Mouse (Mus musculus): Measurements from ENCODE around the gene Zscan5b.
"Not testable (repeated sequence)": the region's sequence is repeated elsewhere in the genome, so short reads cannot be mapped to it uniquely, and the experiment has no call there.

Gene Zscan5b

DNA sequence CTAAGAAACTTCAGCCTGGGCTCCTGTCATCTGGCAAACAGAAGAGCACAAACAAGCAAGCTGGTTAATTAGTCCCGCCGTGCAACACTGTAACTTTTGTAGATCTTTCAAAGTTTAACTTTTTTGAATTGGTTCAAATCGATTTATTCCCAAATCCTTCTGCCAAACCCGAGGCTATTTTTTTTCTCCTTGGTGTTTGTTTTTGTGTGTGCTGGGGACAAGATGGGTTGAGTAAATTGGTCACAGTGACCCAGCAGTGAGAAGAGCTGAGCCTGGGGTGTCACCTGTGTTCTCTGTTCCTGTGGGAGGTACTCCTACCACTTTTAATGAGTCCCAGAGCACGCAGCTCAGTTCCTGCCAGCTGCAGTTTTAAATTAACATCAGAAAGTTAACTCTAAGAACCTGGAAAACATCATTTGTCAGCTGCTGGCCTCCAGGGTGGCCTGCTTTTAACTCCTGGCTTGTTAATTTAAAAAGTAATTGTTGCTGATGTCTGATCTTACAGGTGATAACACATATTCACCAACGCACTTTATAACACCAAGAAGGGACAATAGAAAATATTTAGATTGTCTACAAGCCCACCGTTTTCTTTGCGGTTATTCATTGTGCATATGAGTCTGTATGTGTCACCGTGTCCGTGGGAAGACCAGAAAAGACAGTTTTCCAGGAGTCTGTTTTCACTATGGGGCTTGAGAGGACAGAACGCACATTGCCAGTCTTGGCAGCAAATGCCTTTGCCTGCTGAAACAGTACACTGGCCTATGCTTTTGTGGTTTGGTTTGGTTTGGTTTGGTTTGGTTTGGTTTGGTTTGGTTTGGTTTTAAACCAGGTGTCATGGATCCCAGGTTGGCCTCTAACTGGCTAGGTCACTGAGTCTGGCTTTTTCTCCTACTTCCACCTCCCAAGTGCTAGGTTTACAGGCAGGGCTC is 22.5 kb downstream of the Zscan5b start:
- DNase-seq (ENCODE audit: low read depth, low spot score) = no peak

DNA sequence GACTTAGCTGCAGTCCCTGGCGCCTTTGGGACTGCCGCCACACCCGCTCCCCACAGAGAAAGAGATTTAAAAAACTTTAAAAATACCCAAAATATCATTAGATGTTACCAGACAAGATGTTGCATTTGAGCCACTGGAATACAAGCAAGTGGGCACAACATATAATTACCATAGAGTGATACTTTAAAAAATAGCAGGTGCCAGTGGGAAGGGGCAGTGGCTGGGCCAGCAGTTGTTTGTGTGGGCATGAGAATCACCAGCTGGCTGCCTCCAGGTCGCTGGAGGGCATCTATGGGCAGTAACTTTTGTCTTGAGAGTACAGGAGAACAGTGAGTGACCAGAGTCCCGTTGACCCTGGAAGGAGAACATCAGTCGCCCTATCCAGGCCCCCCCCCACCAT is 30.3 kb downstream of the Zscan5b start, which contains the start of gene Epp13:
TSS of gene Epp13 (plus strand) at position 301 of the 400 bp plus-strand sequence.
- no peak for DNase-seq (ENCODE audit: low read depth, low spot score)

DNA sequence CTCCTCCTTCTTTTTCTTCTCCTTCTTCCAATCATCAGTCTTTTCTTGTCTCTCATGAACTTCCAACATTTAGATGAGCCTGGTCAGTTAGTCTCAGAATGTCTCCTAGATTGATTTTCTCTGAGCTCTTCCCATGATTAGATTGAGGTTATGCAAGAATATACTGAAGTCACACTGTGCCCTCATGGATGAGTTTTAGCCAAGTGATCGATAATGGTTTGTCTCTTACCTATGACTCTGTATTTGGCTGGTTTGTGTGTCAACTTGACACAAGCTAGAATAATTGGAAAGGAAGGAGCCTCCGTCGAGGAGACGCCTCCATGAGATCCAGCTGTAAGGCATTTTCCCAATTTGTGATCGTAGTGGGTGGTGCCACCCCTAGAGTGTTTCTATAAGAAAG is 32.4 kb downstream of the Zscan5b start:
- no peak for DNase-seq (ENCODE audit: low read depth, low spot score)

DNA sequence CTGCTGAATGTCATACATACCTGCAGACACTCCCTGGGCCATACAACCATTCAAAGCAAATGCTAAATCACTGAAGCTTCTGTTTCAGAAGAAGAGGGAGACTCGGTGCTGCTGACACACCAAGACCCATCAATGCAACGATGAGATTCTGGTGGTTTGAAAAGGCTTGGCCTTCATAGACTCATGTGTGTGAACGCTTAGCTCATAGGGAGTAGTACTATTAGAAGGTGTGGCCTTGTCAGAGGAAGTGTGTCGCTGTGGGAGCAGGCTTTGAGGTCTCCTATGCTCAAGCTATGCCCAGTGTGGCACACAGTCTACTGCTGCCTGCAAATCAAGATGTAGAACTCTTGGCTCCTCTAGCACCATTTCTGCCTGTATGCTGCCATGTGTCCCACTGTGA is 35.3 kb downstream of the Zscan5b start:
- DNase-seq (ENCODE audit: low read depth, low spot score) = no peak

DNA sequence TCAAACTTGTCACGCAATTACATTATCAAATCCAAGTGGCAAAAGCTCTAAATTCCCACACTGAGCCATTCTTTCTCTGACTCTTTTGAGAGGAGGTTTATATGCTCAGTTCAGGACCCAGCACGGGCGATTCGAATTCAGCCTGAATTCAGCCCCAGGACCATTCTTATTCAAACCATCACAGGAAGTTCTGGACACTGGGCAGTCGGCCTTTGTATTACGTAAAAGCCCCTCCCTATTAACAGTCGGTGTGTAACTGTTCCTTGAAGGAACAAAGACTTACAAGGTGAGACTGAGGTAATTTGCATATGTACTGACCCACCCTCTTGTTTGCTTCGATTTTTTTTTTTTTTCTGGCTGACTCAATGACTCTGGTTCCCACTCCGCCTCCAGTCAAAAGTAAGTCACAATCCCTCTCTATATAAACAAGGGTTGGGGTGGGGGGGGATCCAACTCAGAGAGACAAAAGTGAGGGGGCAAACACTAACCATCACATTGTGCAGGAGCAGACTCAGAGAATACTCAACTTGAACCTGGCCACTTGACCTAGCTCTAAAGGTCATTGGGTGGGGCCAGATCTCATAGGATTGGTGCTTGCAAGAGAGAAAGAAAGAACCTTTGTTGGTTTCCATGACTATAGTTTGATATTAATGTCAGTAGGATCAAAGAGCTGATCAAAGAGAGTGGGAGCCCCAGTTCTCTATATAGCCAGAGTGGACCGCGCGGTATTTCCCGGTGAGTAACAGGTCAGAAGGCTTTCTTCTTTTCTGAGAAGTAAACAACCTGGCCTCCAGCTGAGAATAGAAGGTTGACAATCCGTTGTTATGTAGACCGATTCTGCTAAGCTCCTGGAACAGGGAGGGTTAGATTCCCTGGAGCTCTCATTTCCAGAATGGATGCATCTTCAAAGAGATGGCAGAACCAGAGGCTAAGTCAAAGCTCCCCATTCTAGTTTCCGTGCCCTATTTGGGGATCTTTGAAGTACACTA is 36.4 kb downstream of the Zscan5b start:
- no peak for DNase-seq (ENCODE audit: low read depth, low spot score)

DNA sequence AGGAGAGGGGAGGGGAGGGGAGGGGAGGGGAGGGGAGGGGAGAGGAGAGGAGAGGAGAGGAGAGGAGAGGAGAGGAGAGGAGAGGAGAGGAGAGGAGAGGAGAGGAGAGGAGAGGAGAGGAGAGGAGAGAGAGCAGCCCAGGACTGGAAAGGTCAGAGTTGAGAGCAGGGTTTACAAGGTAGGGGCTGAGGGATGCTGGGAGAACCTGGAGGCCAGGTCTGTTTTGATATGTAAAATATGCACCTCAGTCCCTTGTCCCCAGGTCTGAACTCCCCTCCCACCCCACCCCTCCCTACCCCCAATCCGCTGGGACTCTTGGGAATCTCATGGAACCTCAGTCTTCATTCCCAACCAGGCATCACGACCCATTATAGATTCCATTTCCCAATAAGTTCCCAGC is 37.9 kb downstream of the Zscan5b start:
- DNase-seq (ENCODE audit: low read depth, low spot score) = not testable (repeated sequence)

DNA sequence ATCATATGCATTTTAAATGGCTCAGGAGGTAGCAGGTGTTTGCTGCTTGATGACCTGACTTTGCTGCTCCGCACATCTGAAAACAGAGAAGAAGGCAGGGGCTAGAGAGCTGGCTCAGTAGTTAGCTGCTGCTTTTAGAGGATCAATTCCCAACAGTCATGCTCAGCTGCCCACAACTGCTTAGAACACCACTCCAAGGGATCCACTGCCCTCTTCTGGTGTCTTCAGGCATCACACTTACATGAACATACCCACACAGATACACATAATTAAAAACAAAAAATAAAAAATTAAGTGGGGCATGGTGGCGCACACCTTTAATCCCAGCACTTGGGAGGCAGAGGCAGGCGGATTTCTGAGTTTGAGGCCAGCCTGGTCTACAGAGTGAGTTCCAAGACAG is 40.0 kb downstream of the Zscan5b start:
- peak; percentile 38 for DNase-seq (ENCODE audit: low read depth, low spot score)

DNA sequence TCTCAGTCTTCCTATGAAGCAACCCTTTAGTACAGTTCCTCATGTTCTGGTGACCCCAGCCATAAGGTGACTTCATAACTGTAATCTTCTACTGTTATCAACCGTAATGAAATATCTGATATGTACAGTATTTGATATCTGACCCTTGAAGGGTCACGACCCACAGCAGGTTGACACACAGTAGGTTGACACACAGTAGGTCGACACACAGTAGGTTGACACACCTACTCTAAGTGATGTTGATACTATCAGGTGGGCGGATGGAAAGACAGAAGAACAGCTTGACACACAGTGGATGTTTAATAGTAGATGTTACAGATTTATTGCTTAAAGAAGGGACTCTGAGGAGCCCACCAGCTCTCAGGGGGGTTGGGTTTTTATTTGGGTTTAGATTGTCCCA is 40.9 kb downstream of the Zscan5b start:
- no peak for DNase-seq (ENCODE audit: low read depth, low spot score)

DNA sequence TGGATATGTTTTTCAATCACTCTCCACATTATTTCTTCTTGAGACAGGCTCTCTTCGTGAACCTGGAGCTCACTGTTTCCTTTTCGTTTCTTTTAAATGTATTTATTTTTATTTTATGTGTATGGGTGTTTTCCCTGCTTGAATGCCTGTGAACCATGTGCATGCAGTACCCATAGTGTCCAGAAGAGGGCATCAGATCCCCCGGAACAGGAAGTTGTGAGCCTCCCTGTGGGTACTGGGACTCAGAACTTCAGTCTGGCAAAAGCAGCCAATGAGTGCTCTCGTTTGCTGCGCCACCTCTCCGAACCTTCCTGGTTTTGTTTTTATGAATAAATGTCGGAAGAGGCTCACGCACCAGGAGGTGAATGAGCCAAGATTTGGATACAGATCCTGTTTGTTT is 43.6 kb downstream of the Zscan5b start:
- peak; percentile 75 for DNase-seq (ENCODE audit: low read depth, low spot score)

DNA sequence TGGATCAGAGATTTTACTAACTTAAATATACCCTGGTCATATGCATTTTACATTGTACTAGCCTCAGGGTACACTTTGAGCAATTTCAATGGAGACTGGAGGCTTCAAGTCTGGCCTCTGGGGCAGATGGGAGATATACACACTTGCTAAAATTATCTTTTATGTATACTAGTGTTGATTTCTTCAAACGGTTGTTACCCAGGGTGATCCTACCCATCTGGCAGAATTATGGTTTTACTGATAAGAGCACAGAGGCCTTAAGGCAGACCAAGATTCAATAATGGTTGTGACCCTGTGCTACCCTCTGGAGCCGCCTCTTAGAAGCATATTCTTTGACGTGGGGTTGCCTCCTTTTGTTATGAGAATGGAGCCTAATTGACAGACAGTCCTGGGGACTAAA is 55.8 kb downstream of the Zscan5b start:
- DNase-seq (ENCODE audit: low read depth, low spot score) = no peak

DNA sequence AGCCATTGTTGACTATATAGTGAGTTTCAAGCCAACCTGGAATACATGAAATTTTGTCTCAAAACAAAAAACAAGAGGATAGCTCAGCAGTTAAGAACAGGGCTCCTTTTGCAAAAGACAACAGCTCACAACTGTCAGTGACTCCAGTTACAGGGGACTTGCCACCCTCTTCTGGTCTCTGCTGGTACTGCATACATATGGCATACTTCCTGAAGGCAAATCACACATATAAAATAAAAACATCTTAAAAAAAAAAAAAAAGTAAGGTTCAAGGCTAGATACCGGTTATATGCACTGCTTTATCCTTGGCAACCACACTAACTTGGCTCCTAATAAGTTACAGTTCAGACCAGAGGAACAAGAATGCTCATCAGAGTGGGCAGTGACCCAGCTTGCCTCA is 60.7 kb downstream of the Zscan5b start:
- peak; percentile 87 for DNase-seq (ENCODE audit: low read depth, low spot score)

DNA sequence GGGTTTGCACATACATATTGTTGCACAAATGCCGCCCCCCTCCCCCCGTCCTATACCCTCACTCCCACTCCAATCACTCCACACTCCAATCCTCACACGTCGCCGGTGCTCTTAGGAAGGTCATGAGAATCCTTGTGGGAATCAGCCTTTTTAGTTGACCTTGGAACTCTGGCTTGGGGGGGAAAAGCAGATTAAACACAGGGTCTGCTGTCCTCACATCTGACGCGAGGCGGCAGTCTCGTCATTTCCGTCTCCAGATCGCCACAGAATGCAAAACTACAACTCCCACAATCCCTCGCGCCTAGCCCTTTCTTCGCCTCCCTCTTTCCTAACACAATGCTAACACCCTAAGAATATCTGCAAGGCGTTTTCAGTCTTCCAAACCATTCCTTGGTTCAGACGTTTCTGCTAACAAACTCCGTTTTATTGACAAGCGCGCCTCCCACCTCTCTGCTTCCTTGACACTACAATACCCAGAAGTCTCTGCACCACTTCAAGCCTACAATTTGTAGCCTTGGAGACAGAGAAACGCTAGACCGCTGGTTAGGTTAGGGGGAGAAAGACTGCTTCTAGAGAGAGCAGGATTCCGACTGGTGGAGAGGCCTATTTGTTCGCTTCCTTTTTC is 61.5 kb downstream of the Zscan5b start:
- DNase-seq (ENCODE audit: low read depth, low spot score) = peak; percentile 94

DNA sequence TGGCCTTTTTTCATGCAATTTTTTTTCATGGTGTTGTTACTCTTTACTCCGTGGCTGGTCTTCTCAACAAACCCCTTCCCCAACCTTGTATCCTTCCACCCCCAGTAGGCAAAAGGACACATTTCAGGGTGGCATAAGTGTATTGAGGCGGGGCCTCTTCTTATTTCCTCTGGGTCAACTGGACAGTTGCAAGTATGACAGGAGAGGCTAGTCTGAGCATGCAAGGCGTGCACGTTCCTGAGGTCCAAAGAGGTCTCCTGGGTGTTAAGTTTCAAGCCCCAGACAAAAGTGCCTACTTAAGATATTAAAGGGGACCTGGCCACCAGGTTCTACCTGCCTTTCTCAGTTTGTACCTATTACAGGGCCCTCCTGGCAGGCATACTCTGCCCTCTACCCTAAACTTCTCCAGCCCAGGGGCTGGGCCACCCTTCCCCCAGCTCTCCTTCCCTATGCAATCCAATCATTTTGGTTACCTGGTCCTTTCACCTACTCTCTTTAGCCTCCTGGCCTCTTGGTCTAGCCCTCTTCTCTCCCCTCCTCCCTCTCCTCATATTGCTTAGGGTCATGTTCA is 62.4 kb downstream of the Zscan5b start:
- DNase-seq (ENCODE audit: low read depth, low spot score) = peak; percentile 14

DNA sequence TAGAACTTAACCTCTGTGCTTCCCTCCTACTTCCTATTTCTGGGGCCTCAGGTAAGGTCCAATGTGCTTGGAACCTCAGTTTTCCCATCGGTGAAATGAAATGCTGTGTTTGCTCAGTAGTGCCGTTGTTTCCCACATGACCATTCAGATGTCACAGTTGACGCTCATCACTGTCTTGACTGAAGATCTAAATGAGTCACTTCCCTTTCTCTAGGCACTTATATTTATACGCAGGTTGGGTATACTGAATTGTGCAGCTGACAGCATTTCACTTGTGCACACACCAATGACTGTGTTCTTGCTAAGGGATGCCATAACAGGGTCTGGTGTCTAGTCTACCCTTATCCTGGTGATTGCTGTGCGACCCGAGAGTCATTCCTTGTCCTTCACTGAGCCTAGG is 63.3 kb downstream of the Zscan5b start:
- DNase-seq (ENCODE audit: low read depth, low spot score) = peak; percentile 87

DNA sequence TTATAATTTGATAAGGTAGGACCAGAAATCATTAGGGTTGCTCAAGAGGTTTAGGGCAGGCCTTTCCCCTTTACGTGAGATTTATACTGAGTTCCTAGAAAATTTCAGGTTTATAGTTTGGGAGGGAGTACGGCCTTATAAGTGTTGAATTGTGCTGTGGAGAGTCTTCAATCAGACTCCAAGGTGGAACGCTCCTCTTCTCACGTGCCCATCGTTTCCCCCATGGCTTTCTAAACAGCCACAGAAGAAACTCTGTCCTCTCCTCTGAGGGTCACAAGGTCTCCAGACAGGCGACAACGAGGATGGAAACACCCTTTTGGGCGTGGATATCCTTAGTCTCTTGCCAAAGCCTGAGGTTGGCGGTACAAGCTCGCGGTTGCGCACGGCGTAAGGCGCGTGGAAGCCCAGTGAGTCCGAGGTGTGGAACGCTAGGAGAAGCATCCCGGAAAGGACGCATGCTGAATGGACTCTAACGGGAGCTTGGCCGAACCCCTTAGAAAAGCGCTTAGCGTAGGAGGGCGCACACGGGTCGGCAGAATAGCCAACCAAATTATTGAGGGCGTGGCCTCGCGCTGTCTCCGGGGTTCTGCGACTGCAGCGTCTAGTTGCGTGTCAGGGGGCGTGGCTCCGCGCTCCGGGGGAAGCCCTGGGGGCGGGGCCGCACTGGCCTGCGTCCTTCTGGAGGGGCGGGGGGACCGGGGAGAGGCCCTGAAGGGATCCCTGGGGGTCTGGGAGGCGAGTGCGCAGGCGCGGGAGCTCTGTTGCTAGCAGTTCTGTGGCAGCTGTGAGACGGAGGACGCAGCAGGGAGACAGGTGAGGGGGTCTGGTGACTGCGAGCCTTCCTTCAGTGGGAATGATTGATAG is 64.0 kb downstream of the Zscan5b start, which contains the start of gene Zfp667:
TSS of gene Zfp667 (plus strand) at position 738 of the 864 bp plus-strand sequence.
- DNase-seq (ENCODE audit: low read depth, low spot score) = peak; percentile 99

DNA sequence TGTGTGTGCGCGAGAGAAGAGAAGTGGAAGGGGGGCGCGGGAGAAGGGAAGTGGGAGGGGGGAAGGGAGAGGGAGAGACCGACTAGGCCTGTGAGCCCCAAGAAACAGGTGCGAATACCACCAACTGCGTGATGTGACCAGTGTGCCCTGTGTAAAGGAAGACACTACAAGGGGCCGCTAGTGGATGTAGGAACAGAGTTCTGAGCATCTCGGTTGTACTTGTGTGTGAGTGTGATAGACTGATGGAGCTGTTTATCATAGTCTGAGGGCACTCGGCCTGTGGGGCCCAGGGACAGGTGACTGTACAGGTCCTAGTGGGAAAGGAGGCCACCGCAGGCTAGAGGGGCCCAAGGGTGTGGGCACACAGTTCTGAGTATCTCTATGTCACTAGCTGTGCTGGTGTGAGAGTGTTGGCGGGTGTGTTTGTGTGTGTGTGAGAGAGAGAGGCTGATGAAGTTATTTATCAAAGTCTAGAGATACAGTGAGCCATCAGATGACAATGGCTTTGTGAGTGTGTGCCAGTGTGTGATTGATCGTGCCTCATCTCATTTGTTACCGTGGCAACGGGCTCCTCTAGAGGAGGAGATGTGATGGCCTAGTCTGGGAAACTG is 64.9 kb downstream of the Zscan5b start:
- DNase-seq (ENCODE audit: low read depth, low spot score) = no peak

Data from A20 (cell line).